Mouse (Mus musculus) G1E (cell line): ENCODE results near the gene Bmi1.

Source experiments
- CTCF ChIP-seq: IDR thresholded peaks from 2 replicates; pipeline ENCODE4 v1.5.1; 2012; ENCODE audit warnings: low read depth, low read length, inconsistent platforms, mixed read lengths
- GATA1 ChIP-seq: IDR thresholded peaks from 2 replicates; pipeline ENCODE4 v1.6.1; 2012; ENCODE audit warnings: borderline replicate concordance, low read length, inconsistent platforms, mixed read lengths
- POLR2AphosphoS5 ChIP-seq: IDR thresholded peaks from 2 replicates; pipeline ENCODE4 v1.6.1; 2012; ENCODE audit warnings: low read depth, low read length, inconsistent platforms; ENCODE audit not compliant: insufficient replicate concordance
- TAL1 ChIP-seq: conservative IDR thresholded peaks from 2 replicates; pipeline ENCODE4 v1.6.1; 2012; ENCODE audit warnings: low read depth, low read length, inconsistent platforms, mixed read lengths

GRCm38 (mm10) chr2:18677631-18678471, 1.0 kb downstream of the Bmi1 start:
- TF ChIP-seq GATA1, result no peak
- TF ChIP-seq CTCF, result no peak
- TF ChIP-seq TAL1, result no peak
- TF ChIP-seq POLR2AphosphoS5, result no peak
